Mouse (Mus musculus) cerebellum, postnatal 10 days (tissue): ENCODE data around the gene Arhgap17.
A peak's percentile ranks its signal among the peaks of the same experiment; 100 is the strongest.

Source experiments
- DNase-seq, 2 experiments: peaks; one replicate each; pipeline ENCODE4 v3.0.0; 2021; ENCODE audit warnings: mixed read lengths in 2 of 2

Arhgap17 gene

DNA sequence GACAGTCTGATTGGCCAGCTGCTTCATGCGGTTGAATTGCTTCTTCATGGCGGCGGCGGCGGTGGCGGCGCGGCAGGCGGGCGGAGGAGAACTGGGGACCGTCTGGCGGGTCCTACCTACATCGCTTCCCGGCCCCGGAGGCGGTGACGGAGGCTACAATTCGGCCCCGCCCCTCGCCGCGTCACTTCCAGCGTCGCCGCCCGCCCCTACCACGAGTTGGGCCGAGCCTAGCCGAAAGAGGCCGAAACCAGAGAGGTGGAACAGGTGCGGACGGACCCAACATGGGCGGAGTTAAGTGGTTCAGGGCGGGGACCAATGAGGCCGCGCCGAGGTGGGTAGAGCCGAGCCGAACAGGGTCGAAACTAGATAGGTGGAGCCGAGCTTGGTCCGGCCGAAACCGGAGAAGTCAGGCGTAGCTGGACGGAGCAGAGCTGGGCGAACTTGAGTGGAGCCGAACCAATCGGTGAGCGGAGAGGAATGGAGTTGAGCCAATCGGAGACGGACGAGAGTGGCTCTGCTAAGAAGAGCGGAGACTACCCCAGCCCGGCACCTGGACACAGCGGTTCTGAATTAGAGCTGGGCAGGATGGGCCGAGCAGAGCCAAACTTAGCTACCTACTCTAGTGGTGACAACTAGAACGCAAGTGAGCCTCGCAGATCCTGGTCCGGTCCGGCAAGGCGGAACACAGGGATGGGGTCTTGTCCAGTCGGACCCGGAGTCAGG lies at the start of gene Arhgap17, which contains the start of gene Lcmt1:
Arhgap17 (minus strand) TSS at position 157 of the 723 bp plus-strand sequence.
Lcmt1 (plus strand) TSS at position 26 of the 723 bp plus-strand sequence.
- peak; percentile 99 for DNase-seq

DNA sequence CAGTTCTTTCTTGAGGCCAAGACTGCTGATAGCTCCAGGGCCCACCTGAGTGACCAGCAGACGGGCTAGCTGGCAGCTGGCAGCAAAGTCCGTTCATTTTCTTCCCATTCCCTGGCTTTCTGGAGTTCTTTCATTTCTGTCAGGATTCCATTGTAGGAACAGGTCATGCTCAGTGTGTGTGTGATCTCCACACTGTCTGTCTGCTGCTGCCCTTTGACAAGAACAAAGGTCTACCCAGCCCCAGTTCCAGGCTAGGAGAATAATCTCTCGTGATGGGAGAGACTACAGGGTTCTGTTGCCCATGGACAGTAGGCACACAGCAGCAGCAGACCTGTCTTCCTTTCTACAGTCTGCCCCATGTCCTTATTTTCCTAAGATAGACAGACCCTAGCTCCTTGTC lies 47.9 kb upstream of the Arhgap17 start:
- DNase-seq: peak in 1 of 2 experiments; percentile 32

DNA sequence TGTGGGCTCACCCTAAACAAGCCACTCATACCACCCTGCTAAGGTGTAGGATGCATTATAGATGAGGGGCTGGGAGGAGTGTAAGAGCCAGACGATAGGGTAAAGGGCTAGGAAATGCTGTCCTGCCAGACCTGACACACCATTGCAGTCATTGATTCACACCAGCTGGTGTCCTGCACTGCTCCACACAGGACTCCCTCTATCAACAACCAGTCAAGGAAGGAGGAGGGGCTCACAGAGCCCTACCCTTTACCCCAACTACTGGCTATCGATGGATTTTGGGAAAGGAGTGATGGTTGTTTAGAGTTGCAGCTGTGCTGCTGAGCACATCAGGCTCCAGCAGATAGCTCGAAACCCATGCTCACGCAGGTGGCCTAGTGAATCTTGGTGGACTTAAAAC lies 47.1 kb upstream of the Arhgap17 start:
- DNase-seq: no peak

DNA sequence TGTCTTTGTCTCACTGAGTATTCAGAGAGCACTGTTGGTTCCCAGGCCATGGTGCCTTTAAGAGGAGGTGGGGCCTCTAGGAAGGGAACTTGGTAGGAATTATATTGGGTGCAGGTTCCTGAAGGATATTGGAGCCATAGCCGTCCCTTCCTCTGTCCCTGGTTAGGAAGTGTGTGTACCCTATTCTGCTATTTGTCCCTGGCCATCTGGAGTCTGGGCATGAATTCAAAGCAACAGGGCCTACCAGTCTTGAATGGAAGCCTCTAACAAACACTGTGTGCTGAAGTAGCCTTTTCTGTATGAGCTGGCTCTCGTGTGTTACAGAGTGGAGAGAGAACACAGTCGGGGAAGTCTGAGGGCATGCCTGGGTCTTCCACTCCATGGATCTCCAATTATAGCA lies 42.4 kb upstream of the Arhgap17 start:
- peak; percentile 73 to 78 for DNase-seq

DNA sequence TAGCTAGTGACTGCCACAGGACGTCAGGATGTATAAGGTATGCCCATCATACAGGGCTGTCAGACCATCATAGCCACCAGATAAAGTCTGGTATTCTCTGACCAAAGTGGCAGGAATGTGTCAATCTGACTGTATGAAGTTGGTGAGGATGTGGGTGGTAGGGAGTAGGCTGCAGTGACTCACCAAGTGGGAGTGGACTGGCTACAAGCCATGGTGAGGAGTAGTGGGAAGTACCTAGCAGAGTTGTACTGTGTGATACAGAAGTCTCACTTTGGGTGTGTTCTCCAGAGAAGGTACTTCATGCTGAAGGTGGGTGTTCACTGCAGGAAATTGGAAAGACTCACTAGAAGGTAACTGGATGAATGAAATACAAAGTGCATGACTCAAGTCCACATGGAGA lies 41.4 kb upstream of the Arhgap17 start:
- DNase-seq: no peak

DNA sequence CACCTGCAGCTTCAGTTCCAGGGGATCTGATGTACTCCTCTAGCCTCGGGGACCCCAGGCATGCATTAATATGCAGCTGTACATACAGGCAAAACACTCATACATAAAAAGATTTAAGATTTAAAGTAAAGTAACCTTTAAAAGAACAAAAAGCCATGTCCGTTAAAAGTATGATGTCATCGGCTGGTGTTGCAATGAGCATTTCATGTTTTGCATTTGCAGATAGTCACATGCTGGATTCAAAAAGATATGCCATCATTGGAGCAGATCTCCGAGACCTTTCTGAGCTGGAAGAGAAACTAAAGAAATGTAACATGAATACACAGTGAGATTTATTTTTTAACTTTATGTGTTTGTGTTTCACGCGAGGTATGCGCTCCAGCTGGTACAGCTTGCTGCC lies 40.8 kb upstream of the Arhgap17 start:
- DNase-seq: no peak

DNA sequence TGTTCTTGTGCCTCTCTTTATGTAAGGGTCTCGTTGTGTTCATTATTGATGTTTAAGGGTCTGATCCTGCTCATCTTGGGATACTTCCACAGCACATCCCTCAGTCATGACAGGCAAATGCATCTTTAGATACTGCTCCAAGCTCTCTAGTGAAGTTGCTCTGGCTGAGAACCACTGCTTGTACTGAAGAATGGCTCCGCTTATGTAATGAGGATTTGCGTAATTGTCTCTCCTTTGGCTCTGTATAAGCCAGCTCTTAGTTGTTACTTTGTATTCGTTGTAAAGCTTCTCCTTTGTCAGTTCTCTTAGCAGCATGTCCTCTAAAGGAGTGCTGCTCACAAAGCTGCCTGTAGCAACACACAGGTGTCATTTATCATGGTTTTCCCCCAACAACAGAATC lies 37.3 kb upstream of the Arhgap17 start:
- no peak for DNase-seq

DNA sequence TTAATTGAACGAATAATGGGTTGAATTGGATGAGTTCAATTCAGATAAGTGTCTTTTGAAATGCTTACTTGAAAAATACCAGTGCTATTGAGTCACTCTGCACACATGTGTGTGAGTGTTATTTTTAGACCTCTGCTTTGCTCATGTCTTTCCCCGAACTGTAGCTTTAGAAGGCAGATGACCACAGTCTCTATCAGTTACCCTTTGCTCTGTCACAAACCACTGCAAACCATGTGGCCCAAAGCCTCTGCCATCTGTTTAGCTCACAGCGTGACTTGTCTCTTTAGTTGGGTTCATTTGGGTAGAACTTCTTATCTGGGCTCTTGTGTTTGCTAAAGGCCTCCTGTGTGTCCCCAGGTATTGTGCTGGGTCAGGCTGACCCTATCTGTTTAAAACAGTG lies 35.9 kb upstream of the Arhgap17 start:
- DNase-seq: peak in 1 of 2 experiments; percentile 24

DNA sequence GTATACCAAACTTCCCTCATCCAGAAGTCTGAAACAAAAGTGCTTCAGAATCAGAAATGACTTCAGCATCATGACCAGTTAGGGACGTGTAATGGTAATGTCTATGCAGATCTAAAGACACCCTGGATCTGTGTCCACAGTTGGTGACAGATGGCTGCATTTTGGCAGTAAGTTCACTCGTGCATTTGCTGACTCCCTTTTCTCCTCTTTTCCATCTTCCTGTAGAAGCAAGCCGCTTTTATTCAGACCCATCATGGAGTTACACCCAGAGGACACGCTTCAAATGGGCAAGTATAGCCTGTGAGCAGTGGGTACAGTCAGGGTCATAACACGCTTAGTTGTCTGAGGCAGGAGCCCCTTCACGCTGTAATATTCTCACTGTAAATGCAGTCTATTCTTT lies 34.5 kb upstream of the Arhgap17 start:
- DNase-seq: peak; percentile 38 to 45

DNA sequence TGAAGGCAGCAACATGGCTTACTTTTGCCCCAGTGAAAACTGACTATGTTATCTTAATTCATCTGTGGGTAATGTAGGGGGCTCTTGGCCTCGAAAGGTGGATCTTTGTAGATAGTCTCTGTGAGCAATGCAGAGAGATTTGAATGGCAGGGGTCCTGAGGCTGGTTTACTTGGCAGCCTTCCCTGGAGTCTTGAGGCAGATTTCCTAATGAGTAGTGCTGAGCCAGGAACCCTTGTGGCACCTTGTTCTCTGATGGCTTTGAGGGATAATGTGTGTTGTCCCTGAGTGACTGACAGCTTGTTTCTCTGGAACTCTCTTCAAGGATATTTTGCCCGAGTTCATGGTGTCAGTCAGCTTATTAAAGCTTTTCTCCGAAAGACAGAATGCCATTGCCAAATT lies 31.4 kb upstream of the Arhgap17 start:
- peak; percentile 74 to 78 for DNase-seq

DNA sequence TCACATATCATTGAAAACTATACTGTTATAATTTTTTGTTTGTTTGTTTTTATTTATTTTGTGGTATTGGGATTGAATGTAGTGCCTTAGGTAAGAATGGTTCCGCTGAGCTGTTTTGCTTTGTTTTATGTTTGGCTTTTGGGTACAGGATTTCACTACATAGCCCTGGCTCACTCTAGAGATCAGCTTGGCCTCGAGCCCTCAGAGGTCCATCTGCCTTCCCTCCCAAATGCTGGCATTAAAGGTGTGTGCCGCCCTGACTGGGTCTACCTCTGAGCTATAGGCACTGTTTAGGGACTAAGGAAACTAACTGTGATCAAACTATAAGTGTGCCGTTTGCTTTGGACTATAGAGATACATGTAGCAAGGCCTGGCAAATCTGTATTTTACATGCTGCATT lies 29.6 kb upstream of the Arhgap17 start:
- peak; percentile 79 to 84 for DNase-seq

DNA sequence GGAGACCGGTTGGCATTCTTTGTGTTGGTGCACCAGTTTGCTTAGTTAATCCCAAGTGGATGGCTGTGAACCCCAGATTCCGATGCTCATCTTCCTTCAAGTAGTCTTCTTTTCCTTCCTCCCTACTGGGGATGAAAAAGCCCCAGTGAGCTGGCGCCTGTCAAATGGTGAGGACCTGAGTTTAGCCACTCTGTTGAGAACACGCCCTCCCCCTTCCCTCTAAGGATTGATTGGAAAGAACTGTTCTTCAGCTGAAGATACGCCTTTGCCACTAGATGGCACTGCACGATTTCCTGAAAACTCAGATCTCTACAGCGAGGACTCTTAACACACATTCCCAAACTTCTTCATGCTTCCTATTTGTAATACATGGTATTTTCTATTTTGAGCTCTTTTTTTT lies 29.1 kb upstream of the Arhgap17 start:
- peak; percentile 84 to 87 for DNase-seq

DNA sequence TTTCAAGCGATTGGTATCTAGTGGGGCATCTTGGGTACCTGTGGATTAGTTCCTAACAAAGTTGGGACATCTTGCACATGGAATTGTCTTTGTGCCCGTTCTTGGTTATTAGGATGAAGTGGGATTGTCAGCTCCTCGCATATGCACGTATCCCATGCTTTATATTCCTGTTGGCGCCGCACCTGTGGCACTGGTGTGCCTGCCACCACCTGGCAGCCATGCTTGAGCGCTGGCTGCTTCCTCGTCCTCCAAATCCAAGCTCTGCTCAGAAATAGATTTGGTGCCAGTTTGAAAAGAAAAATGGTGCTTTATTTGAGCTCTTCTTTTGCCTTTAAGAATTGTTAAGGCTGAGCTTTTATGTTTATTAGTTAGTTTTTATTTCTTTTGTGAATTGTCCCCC lies 28.2 kb upstream of the Arhgap17 start:
- DNase-seq: peak in 1 of 2 experiments; percentile 39

DNA sequence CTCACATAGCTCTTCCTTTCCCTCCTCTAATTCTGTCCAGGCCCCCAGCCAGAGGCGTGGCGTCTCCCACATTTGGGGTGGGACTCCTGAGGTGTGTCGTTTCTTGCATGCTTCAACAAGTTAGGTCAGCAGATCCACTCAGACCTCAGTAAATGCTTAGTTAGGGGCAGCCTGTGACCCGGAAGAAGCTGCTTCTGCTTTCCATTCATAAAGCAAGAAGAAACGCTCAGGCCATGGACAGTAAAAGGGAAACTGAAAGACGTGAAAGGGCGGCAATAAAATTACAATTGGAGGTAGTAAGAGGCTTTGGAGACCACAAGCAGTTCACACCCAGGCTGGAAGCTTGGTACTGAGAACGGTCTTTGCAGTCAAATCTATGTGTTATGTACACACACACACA lies 27.7 kb upstream of the Arhgap17 start:
- DNase-seq: no peak

DNA sequence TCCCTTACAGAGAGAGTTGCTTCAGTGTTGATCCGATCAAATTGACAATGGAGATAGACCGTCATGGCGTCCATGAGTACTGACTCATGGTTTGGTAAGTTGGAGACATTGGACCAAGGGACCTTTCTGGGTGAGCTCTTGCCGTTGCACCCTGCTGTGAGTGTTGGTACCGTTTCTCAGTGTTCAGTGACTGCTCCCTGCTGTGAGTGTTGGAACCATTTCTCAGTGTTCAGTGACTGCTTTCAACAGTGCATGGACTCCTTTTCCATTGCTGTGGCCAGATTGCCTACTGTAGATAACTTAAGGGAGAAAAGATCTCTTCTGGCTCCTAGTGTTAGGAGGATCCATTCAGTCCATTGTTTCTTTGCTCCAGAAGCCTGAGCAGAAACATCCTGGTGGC lies 27.2 kb upstream of the Arhgap17 start:
- DNase-seq: peak in 1 of 2 experiments; percentile 34

DNA sequence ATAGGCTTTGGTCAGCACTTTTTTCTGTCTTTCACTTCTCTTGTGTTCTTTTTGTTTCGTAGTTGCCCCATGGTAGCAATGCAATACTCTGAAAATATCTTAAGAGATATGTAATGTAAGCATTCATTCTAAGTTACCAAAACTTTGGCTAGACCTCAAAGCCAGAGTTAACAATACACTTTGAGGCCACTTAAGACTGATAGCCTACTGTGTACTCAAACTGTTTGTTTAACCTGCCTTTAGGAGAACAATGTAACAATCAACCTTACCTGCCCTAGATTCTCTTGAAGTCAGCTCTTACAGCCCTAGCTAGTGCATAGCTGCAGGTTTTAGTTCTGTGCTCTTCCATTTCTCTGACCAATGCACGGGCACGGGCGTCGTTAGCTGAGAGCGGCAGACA lies 24.6 kb upstream of the Arhgap17 start:
- DNase-seq: no peak

DNA sequence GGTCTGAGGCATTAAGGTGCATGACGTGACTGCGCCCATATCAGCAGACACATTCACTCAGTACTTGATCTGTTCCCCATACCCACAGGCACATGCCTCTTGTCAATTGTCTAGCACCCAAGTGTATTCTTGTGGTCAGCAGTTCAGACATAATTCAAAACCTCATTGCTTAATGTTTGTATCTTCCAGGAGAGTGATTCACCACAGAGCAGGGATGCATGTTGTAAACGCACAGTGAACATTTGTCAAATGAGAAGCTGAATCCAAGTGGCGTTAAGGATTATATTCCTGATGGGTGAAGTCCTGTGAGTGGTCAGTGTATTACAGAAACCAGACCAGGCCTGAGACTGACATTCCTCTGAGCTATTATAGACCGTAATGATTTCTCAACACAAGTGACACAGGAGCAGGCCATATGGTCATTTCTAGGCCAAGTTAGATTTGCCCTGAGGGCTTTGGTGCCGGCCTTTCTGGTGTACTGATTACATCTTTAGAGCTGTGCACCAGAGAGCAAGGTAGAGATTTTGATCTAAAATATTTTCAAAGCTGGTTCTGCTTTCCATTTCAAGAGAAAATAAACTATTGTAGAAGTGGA lies 20.1 kb upstream of the Arhgap17 start:
- peak; percentile 11 to 26 for DNase-seq

DNA sequence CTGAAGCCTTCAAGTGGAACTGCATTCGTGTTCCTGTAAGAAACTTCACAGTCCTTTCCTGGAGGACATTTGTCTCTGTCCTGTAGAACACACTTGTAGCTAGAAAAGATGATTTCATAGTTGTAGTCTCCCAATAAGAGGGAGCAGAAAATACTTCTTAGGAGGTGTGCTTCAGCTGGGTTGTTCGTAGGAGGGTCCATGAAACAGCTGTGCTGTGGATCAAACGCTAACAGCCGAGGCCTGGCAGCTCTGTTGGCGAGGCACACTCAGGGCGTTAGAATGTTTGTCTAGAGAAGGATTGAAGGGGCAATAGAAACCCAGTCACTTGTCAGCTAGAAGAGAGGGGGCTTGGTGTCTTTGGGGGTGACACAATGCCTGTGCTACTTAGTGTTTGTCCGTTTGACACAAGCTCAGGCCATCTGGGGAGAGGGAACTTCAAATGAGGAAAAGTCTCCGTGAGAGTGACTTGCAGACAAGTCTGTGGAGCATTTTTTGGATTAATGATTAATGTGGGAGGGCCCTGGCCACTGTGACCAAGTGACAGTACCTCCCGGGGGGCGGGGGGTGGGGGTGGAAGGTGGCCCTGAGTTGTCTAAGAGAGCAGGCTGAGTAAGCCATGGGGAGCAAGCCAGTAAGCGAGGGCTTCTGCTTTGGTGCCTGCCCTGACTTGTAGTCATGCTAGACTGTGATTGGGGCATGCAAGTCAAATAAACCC lies 16.1 kb upstream of the Arhgap17 start:
- no peak for DNase-seq

DNA sequence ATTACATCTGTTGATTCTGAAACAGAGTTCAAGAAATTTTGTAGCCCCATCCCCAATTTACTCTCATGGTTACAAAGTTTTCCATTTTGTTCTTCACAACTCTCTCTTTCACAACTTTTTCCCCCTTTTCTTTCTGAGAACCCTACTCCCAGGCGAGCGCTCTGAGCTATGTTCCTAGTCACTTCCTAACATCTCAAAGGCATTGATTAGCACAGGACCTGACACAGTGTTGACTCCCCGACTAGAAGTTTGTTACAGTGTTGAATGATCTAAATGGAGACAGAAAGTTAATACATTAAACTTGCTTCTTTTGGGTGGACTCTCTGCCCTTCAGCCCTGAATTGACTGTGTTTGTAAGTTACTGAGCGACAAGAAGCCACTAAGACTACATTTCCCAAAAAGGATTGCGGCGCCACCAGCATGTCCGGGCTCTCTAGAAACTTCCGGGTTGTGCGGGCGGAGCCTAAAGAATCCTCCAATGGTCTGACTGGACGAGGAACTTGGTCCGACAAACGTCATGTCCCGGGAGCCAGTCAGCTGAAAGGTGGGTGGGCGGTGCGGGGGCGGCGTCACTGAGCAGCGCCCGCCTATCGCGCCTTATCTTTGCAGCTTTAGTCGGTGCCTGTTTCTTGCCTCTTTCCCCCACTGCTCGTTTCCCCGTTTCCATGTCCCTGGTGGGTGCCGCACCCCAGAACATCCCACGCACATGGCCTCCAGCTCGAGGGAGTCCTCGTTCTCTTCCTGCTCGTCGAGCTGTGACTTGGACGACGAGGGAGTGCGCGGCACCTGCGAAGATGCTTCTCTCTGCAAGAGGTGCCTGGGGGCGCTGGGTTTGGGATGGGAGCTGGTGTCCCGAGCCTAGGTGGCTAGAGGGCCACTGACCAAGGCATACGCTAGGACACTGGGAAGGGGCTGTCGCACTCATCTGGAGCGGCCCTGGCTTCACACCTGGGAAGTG lies 8.0 kb upstream of the Arhgap17 start:
- DNase-seq: peak; percentile 95 to 97

DNA sequence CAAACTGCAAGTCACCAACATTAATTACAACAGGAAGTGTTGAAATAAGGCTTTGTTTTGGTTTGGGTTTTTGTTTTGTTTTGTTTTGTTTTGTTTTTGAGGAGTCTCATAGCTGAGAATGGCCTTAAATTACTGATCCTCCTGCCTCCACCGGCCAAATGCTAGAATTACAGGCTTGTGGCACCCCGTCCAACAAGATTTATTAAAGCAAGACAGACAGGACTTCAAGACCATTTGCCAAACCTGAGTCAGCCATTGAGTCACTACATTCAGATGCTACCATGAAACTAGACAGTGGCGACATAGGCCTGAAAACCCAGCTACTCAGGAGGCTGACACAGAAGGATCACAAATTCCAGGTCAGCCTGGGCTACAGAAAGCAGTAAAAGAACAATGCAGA lies 1.8 kb upstream of the Arhgap17 start:
- peak in 1 of 2 experiments; percentile 26 for DNase-seq

DNA sequence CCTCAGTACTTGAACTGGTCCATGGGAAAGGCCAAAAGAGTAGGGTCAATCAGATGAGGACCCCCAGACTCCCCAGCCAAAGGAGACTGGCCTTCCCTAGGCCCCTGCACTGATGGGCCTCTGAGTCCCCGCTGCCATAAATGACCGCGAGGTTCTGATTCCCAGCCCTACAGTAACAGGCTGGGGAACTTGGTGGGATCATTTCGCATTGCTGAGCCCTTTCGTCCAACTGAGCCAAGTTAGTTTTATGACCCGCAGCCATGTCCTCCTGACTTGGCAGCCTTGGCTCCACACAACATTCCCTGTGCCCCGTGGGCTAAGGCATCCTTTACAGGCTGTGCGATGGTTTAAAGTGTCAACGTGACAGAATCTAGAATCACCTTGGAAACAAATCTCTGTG lies 985 bp upstream of the Arhgap17 start:
- DNase-seq: no peak
